Mouse (Mus musculus) ovary, adult 10 weeks (tissue): ENCODE measurements around the gene Clec1b. TPM values are rescaled to one million over a fixed set of nuclear protein-coding genes. Genes with fewer than 3 reads are reported as not detected.

ENCODE experiments used
- polyA plus RNA-seq: library from polyadenylated mRNA; stranded (reverse); fragments of 350-450 nt; fragmentation: Illumina TruSeq; extraction: RNeasy Lipid Tissue Mini Kit (QIAGEN cat#74804); gene quantifications from one replicate; pipeline ENCODE4 v1.2.3, GENCODE M21; 2014

The Clec1b gene
- polyA plus RNA-seq = 4.0 TPM

GRCm38 (mm10) chr6:129396997-129397396, at the start of gene Clec1b:
Gene Clec1b (plus strand): TSS chr6:129397297.

GRCm38 (mm10) chr6:129385774-129386173, 11.3 kb upstream of the Clec1b start, which contains the start of gene Clec12b:
Gene Clec12b (minus strand): TSS chr6:129385874.

DNA sequence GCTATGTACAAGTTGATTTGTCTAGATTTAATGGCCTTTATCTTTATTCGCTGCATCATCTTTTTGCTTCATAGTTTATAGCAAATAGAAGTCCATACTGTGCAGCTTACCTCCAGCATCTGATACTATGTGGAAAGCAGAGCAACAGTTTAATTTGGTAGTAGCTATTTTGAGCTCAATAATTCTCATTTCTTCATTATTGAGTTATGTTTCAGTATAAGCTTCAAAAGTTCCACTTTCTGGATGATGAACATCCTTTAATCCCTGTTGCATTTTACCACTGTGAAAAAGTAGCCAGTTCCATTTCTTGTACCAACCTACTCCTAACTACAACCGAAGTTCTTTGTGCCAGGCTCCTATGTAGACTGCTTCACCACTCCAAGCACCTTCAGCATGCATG, 11.5 kb downstream of the Clec1b start, which contains the start of gene Clec9a:
Gene Clec9a, plus strand, starts transcription at position 301 of the 400 bp plus-strand sequence.

DNA sequence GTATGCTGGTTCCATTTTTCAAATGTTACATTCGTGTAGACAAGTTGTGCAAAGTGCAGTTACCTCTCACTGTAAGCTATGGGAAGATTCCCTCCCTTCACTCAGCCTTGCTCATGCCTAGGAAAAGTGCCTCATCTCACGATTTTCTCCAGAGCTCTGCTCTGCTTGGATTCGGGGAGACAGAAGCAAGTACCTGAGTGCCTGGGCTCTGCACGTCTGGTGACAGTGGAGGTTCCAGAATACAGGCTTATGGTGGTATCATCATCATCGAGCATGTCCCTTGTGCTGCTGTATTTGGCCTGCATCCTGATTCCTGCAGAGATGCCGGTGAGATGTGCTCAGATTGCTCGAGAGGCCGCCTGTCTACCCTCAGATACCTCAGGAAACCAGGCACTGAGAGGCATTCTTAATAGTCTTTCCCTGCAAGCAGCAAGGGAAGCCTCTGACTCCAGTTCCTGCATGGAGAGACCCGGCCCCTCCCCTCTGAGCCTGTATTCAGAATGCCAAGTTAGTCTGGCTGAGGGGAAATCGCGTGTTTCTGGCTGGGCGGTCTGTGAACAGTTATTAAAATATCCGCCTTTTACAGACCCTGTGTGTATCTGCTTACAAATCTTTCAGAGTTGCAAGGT, 54.4 kb downstream of the Clec1b start, which contains the start of gene Clec1a:
Gene Clec1a, minus strand, starts transcription at position 590 of the 629 bp plus-strand sequence.

Other genes starting within 250 kb of the Clec1b start
- gene Clec2d, start 216.7 kb upstream of the Clec1b start, polyA plus RNA-seq = 56.6 TPM
- gene Cd69, start 121.9 kb upstream of the Clec1b start, polyA plus RNA-seq = 1.3 TPM
- gene 4922502D21Rik, start 65.5 kb upstream of the Clec1b start, polyA plus RNA-seq = not detected
- 24.3 TPM for gene Clec12a, start 54.6 kb upstream of the Clec1b start, polyA plus RNA-seq
- gene Clec12b, start 11.4 kb upstream of the Clec1b start, polyA plus RNA-seq = not detected
- gene Clec9a, start 11.6 kb downstream of the Clec1b start, polyA plus RNA-seq = 2.3 TPM
- gene Clec1a, start 54.7 kb downstream of the Clec1b start, polyA plus RNA-seq = 52.7 TPM
- 0.48 TPM for gene Olr1, start 109.9 kb downstream of the Clec1b start, polyA plus RNA-seq
- gene Tmem52b, start 115.3 kb downstream of the Clec1b start, polyA plus RNA-seq = not detected
- 40.3 TPM for gene Gabarapl1, start 135.9 kb downstream of the Clec1b start, polyA plus RNA-seq
- gene Klre1, start 180.6 kb downstream of the Clec1b start, polyA plus RNA-seq = 1.0 TPM
- 5.4 TPM for gene Klrd1, start 194.5 kb downstream of the Clec1b start, polyA plus RNA-seq
- gene Klrk1, start 226.6 kb downstream of the Clec1b start, polyA plus RNA-seq = 4.9 TPM
- not detected for gene Klrc3, start 246.0 kb downstream of the Clec1b start, polyA plus RNA-seq